33 mouse cellular contexts compared by ENCODE assay signal in the genomic region with DNA sequence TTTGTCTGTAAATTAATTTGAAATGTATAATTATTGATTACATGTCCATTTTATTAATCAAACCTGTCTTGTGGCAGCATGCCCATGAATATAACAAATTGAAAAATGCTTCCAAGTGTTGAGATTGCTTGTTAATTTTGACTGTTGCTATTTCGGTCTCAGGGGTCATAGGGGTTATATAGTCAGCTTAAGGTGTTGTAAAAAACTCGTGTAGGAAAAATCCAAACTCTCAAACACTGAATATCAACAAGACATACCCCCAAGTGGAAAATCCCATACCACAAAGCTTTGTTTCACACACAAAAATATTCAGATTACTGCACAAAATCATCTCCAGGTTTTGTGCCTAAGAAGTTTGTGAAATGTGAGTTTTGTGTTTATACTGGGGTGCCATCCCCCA. TPM values are rescaled to one million over a fixed set of nuclear protein-coding genes. Genes with fewer than 3 reads are reported as not detected.
"Had no signal": no experiment of that assay in that cellular context is flagged by ENCODE, and none has a peak within 500 bp of the region (broad histone marks: within the 10 kb centered on the region; RNA-seq: fewer than 3 reads in every experiment).

No protein-coding gene starts in this region.

- ATAC-seq: hindbrain, embryonic 16.5 days; hindbrain, postnatal 0 days; inflammation-experienced regulatory T-cells, adult 6 months; intestine, embryonic 15.5 days; intestine, embryonic 16.5 days; intestine, postnatal 0 days had no signal

- H3K9me3 ChIP-seq: heart, embryonic 12.5 days; heart, embryonic 13.5 days; heart, embryonic 15.5 days; hindbrain, embryonic 10.5 days; hindbrain, embryonic 12.5 days; hindbrain, embryonic 13.5 days; hindbrain, embryonic 15.5 days; intestine, embryonic 15.5 days; kidney, embryonic 15.5 days had no signal

- H3K36me3 ChIP-seq: heart, embryonic 12.5 days; heart, embryonic 13.5 days; heart, embryonic 15.5 days; hindbrain, embryonic 10.5 days; hindbrain, embryonic 12.5 days; hindbrain, embryonic 13.5 days; hindbrain, embryonic 15.5 days; intestine, embryonic 15.5 days; kidney, embryonic 15.5 days had no signal

- H3K4me1 ChIP-seq: heart, embryonic 12.5 days; heart, embryonic 15.5 days; hindbrain, embryonic 10.5 days; kidney, embryonic 15.5 days had no signal

- H3K9ac ChIP-seq: heart, embryonic 12.5 days; heart, embryonic 13.5 days; heart, embryonic 15.5 days; hindbrain, embryonic 12.5 days; hindbrain, embryonic 13.5 days; hindbrain, embryonic 14.5 days; hindbrain, embryonic 15.5 days; intestine, embryonic 15.5 days; kidney, embryonic 15.5 days had no signal

- DNase-seq: heart, postnatal 10 days; heart, postnatal 14 days; heart, postnatal 36 days; heart, postnatal 4 days; kidney, adult 11 months; kidney, adult 18-20 months; kidney, adult 2 months; kidney, adult 8-10 months; kidney, adult 9 months; kidney, postnatal 14 days; kidney, postnatal 25 days; kidney, postnatal 36 days; layer of hippocampus, adult 9-11 months had no signal

- H3K27ac ChIP-seq: heart, embryonic 13.5 days; heart, embryonic 15.5 days; hindbrain, embryonic 10.5 days; intestine, embryonic 15.5 days; kidney, embryonic 15.5 days; kidney, postnatal 0 days had no signal

- H3K4me2 ChIP-seq: heart, embryonic 11.5 days; heart, embryonic 12.5 days; heart, embryonic 13.5 days; heart, embryonic 15.5 days; hindbrain, embryonic 12.5 days; hindbrain, embryonic 13.5 days; hindbrain, embryonic 14.5 days; hindbrain, embryonic 15.5 days; intestine, embryonic 15.5 days; kidney, embryonic 15.5 days had no signal

- H3K4me3 ChIP-seq: heart, embryonic 12.5 days; heart, embryonic 13.5 days; heart, embryonic 15.5 days; hindbrain, embryonic 10.5 days; hindbrain, embryonic 12.5 days; hindbrain, embryonic 13.5 days; hindbrain, embryonic 15.5 days; intestine, embryonic 15.5 days; kidney, embryonic 15.5 days; left cerebral cortex, adult 2 months had no signal

- H3K27me3 ChIP-seq: heart, embryonic 12.5 days; heart, embryonic 13.5 days; heart, embryonic 15.5 days; hindbrain, embryonic 12.5 days; hindbrain, embryonic 13.5 days; hindbrain, embryonic 15.5 days; intestine, embryonic 15.5 days; kidney, embryonic 15.5 days had no signal

RNA-seq across cellular contexts. Expression of gene Rtn1, which starts 18.5 kb away (rescaled TPM):
- total RNA-seq: hematopoietic stem cell, adult 5-6 weeks had no signal

RNA-seq across cellular contexts. Expression of gene Lrrc9, which starts 51.3 kb away (rescaled TPM):
- polyA plus RNA-seq: inflammation-experienced regulatory T-cells, adult 6 months; kidney, adult 2 months; large intestine, adult 2 months had no signal
